Mouse (Mus musculus): ENCODE measurements at regions not wholly inside any gene's neighbourhood (a gene's known extent, or its start where the extent isn't known, plus 50 kb on each side); places are given as distances from the start of the nearest gene placed in this dataset.

- no peaks in the 10 kb centered on the region for H3K27me3 ChIP-seq (ENCODE audit: insufficient read depth, low read length)
- no peak for ATAC-seq (ENCODE audit: extremely low read depth, insufficient number of reproducible peaks, low FRiP score, poor library complexity, severe bottlenecking)
Observed at GRCm38 (mm10) chr6:35874671-35875070, 335.0 kb upstream of the Mtpn start.

DNA sequence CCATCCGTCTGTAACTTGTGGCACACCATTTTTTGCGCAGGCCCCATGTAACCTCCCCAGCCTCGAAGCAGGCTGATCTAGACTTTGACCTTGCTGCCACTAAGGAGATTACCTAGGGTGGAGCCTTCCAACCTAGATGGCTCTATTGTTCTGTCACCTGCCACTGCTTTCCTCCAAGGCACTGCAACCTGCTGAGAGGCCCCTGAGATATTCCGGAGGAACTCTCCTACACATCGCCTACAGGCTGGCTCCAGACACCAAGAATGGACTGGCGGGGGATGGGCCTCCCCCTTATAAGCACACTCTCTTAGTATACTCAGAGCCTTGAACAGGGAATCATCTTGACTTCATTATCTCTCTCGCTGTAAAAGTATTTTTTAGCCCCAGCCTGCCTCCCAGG, 331.7 kb upstream of the Mtpn start:
- no peak overlapping the region for H3K4me3 ChIP-seq (ENCODE audit: low read depth, low read length)
- H3K4me1 ChIP-seq (ENCODE audit: insufficient read depth, low read depth, low read length): no peaks in the 10 kb centered on the region
- no peak for TF ChIP-seq GATA1 (IDR thresholded peaks at IDR 0.05; ENCODE audit: borderline replicate concordance, low read length)
- no peak for TF ChIP-seq TAL1 (conservative IDR thresholded peaks at IDR 0.05; ENCODE audit: low read depth, low read length)
- DNase-seq (ENCODE audit: low spot score) (no peak), ATAC-seq (ENCODE audit: extremely low read depth, insufficient number of reproducible peaks, low FRiP score, poor library complexity, severe bottlenecking) (no peak)
- no peaks in the 10 kb centered on the region for H3K9me3 ChIP-seq (replicated peaks)
- H3K27me3 ChIP-seq (ENCODE audit: insufficient read depth, low read length): no peaks in the 10 kb centered on the region
- H3K36me3 ChIP-seq (replicated peaks): no peaks in the 10 kb centered on the region

More at GRCm38 (mm10) chr6:35874671-35875070, 335.0 kb upstream of the Mtpn start:
- TF ChIP-seq CTCF (IDR thresholded peaks at IDR 0.05; ENCODE audit: low read depth, low read length) (no peak), GATA1 (IDR thresholded peaks at IDR 0.05; ENCODE audit: borderline replicate concordance, low read length) (no peak), POLR2AphosphoS5 (IDR thresholded peaks at IDR 0.05; ENCODE audit: insufficient replicate concordance, low read depth, low read length) (no peak), TAL1 (conservative IDR thresholded peaks at IDR 0.05; ENCODE audit: low read depth, low read length) (no peak), GATA2 (IDR thresholded peaks at IDR 0.05; ENCODE audit: borderline replicate concordance, low read depth, low read length) (no peak)
- Histone ChIP-seq H3K4me1 (ENCODE audit: insufficient read depth, low read depth, low read length) (no peaks in the 10 kb centered on the region), H3K36me3 (replicated peaks) (no peaks in the 10 kb centered on the region), H3K9me3 (replicated peaks) (no peaks in the 10 kb centered on the region), H3K4me3 (ENCODE audit: low read depth, low read length) (no peak overlapping the region)
- DNase-seq (ENCODE audit: low spot score): no peak

GRCm38 (mm10) chr6:35864218-35864617, 324.5 kb upstream of the Mtpn start:
- TF ChIP-seq CTCF (IDR thresholded peaks at IDR 0.05; ENCODE audit: low read depth, low read length) (no peak), TAL1 (conservative IDR thresholded peaks at IDR 0.05; ENCODE audit: low read depth, low read length) (no peak), POLR2AphosphoS5 (IDR thresholded peaks at IDR 0.05; ENCODE audit: insufficient replicate concordance, low read depth, low read length) (no peak), GATA1 (IDR thresholded peaks at IDR 0.05; ENCODE audit: borderline replicate concordance, low read length) (no peak), GATA2 (IDR thresholded peaks at IDR 0.05; ENCODE audit: borderline replicate concordance, low read depth, low read length) (no peak)
- H3K36me3 ChIP-seq (replicated peaks): no peaks in the 10 kb centered on the region
- DNase-seq (ENCODE audit: low spot score) (no peak), ATAC-seq (ENCODE audit: extremely low read depth, insufficient number of reproducible peaks, low FRiP score, poor library complexity, severe bottlenecking) (no peak)
- H3K4me1 ChIP-seq (ENCODE audit: insufficient read depth, low read depth, low read length): no peaks in the 10 kb centered on the region
- no peak overlapping the region for H3K4me3 ChIP-seq (ENCODE audit: low read depth, low read length)
- no peaks in the 10 kb centered on the region for H3K9me3 ChIP-seq (replicated peaks)
- no peaks in the 10 kb centered on the region for H3K27me3 ChIP-seq (ENCODE audit: insufficient read depth, low read length)

- DNase-seq (ENCODE audit: low spot score) (no peak), ATAC-seq (ENCODE audit: extremely low read depth, insufficient number of reproducible peaks, low FRiP score, poor library complexity, severe bottlenecking) (no peak)
- Histone ChIP-seq H3K36me3 (replicated peaks) (no peaks in the 10 kb centered on the region), H3K27me3 (ENCODE audit: insufficient read depth, low read length) (no peaks in the 10 kb centered on the region), H3K9me3 (replicated peaks) (no peaks in the 10 kb centered on the region), H3K4me1 (ENCODE audit: insufficient read depth, low read depth, low read length) (no peaks in the 10 kb centered on the region), H3K4me3 (ENCODE audit: low read depth, low read length) (no peak overlapping the region)
- TF ChIP-seq POLR2AphosphoS5 (IDR thresholded peaks at IDR 0.05; ENCODE audit: insufficient replicate concordance, low read depth, low read length) (no peak), CTCF (IDR thresholded peaks at IDR 0.05; ENCODE audit: low read depth, low read length) (no peak), GATA1 (IDR thresholded peaks at IDR 0.05; ENCODE audit: borderline replicate concordance, low read length) (no peak), TAL1 (conservative IDR thresholded peaks at IDR 0.05; ENCODE audit: low read depth, low read length) (no peak), GATA2 (IDR thresholded peaks at IDR 0.05; ENCODE audit: borderline replicate concordance, low read depth, low read length) (no peak)
Observed at GRCm38 (mm10) chr6:35853993-35854392, 314.3 kb upstream of the Mtpn start.

GRCm38 (mm10) chr6:35816657-35817056, 277.0 kb upstream of the Mtpn start:
- no peak for ATAC-seq (ENCODE audit: extremely low read depth, insufficient number of reproducible peaks, low FRiP score, poor library complexity, severe bottlenecking)
- no peak for TF ChIP-seq TAL1 (conservative IDR thresholded peaks at IDR 0.05; ENCODE audit: low read depth, low read length)
- TF ChIP-seq GATA2 (IDR thresholded peaks at IDR 0.05; ENCODE audit: borderline replicate concordance, low read depth, low read length): no peak
- TF ChIP-seq GATA1 (IDR thresholded peaks at IDR 0.05; ENCODE audit: borderline replicate concordance, low read length): no peak
- no peak for TF ChIP-seq CTCF (IDR thresholded peaks at IDR 0.05; ENCODE audit: low read depth, low read length)
- TF ChIP-seq POLR2AphosphoS5 (IDR thresholded peaks at IDR 0.05; ENCODE audit: insufficient replicate concordance, low read depth, low read length): no peak
- H3K9me3 ChIP-seq (replicated peaks): no peaks in the 10 kb centered on the region
- H3K4me3 ChIP-seq (ENCODE audit: low read depth, low read length): no peak overlapping the region
- no peaks in the 10 kb centered on the region for H3K36me3 ChIP-seq (replicated peaks)
- H3K4me1 ChIP-seq (ENCODE audit: insufficient read depth, low read depth, low read length): no peaks in the 10 kb centered on the region
- peaks cover 5% of the 10 kb centered on the region; the same call in 1 of the 2 replicates for H3K27me3 ChIP-seq (ENCODE audit: insufficient read depth, low read length)
- DNase-seq (ENCODE audit: low spot score): no peak

- ATAC-seq (ENCODE audit: extremely low read depth, insufficient number of reproducible peaks, low FRiP score, poor library complexity, severe bottlenecking) (no peak), DNase-seq (ENCODE audit: low spot score) (no peak)
- H3K4me1 ChIP-seq (ENCODE audit: insufficient read depth, low read depth, low read length): no peaks in the 10 kb centered on the region
- H3K36me3 ChIP-seq (replicated peaks): no peaks in the 10 kb centered on the region
- no peaks in the 10 kb centered on the region for H3K9me3 ChIP-seq (replicated peaks)
- H3K4me3 ChIP-seq (ENCODE audit: low read depth, low read length): no peak overlapping the region
- H3K27me3 ChIP-seq (ENCODE audit: insufficient read depth, low read length): 0 out of 2 replicates have a peak, but pooled peaks cover 5% of the 10 kb centered on the region
- TF ChIP-seq POLR2AphosphoS5 (IDR thresholded peaks at IDR 0.05; ENCODE audit: insufficient replicate concordance, low read depth, low read length): no peak
- TF ChIP-seq CTCF (IDR thresholded peaks at IDR 0.05; ENCODE audit: low read depth, low read length): no peak
- no peak for TF ChIP-seq GATA1 (IDR thresholded peaks at IDR 0.05; ENCODE audit: borderline replicate concordance, low read length)
- no peak for TF ChIP-seq TAL1 (conservative IDR thresholded peaks at IDR 0.05; ENCODE audit: low read depth, low read length)
- no peak for TF ChIP-seq GATA2 (IDR thresholded peaks at IDR 0.05; ENCODE audit: borderline replicate concordance, low read depth, low read length)
Observed at GRCm38 (mm10) chr6:35814476-35814875, 274.8 kb upstream of the Mtpn start.

DNA sequence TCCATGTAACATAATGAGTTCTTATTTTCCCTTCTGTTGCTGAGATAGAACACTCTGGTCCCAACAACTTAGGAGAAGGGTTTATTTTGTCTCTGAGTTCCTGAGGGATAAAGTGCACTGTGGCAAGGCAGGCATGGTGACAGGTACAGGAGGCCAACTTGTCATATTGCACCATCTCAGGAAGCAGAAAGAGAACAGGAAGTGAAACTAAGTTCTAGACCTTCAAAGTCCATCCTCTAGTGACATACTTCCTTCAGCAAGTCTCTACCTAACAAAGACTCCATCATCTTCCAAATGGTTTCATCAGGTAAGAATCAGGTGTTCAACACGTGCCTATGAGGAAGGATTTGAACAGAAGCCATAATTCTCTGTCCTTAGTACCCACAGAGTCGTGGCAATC, 266.1 kb upstream of the Mtpn start:
- H3K4me3 ChIP-seq (ENCODE audit: low read depth, low read length): no peak overlapping the region
- H3K9me3 ChIP-seq (replicated peaks): no peaks in the 10 kb centered on the region
- TF ChIP-seq POLR2AphosphoS5 (IDR thresholded peaks at IDR 0.05; ENCODE audit: insufficient replicate concordance, low read depth, low read length) (no peak), GATA2 (IDR thresholded peaks at IDR 0.05; ENCODE audit: borderline replicate concordance, low read depth, low read length) (no peak), GATA1 (IDR thresholded peaks at IDR 0.05; ENCODE audit: borderline replicate concordance, low read length) (no peak), CTCF (IDR thresholded peaks at IDR 0.05; ENCODE audit: low read depth, low read length) (no peak)
- H3K36me3 ChIP-seq (replicated peaks): no peaks in the 10 kb centered on the region
- ATAC-seq (ENCODE audit: extremely low read depth, insufficient number of reproducible peaks, low FRiP score, poor library complexity, severe bottlenecking) (no peak), DNase-seq (ENCODE audit: low spot score) (no peak)
- H3K4me1 ChIP-seq (ENCODE audit: insufficient read depth, low read depth, low read length): no peaks in the 10 kb centered on the region
- no peaks in the 10 kb centered on the region; the same call in 1 of the 2 replicates for H3K27me3 ChIP-seq (ENCODE audit: insufficient read depth, low read length)
